8 mouse cellular contexts compared by ENCODE assay signal in the genomic region with DNA sequence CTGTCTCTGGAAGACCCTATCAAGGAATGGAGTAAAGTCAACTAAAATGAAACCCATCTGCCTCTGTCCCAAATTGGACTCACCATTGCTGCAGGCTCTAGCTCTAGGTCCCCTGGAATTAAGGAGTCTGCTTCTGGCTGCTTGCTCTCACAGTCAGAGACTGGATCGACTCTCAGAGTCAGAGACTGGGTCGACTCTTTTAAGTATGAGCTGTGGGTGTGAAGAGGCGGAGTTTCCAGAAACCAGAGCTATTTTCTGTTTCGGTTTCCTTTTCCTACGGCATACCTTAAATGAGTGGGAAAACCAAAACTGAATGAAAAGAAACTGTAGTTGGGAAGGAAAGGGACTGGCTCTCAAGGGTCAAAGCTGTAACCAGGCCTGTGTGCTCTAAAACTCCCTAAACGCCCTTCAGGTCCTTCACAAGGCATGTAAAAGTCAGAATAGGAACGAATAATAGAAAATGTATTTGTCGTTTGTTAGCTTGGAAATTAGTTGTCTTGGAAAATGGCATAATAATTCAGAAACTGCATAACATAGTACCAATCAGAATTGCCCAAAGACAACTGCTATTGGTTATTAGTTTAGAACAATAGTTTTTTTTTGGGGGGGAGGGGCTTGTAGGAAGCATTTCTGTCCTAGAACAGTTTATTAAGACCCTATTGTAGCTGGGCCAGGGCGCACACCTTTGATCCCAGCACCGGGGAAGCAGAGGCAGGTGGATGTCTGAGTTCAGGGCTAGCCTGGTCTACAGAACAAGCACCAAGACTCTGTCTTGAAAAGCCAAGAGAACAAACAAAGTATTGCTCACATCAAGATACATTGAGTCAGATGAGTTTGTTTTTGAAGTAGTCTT. TPM values are rescaled to one million over a fixed set of nuclear protein-coding genes. Genes with fewer than 3 reads are reported as not detected.
A peak's percentile ranks its signal among the peaks of the same experiment; 100 is the strongest.
DNase-seq lines count a peak whose midpoint lies in the region; ATAC-seq and TF ChIP-seq lines count a peak whose summit lies in the region.

A gene (minus strand): TSS at position 196 of the 853 bp plus-strand sequence.

- 56% methylated on average over 10 of the region's 10 CpGs for WGBS in heart, embryonic 13.5 days
- 46% methylated on average over 10 of the region's 10 CpGs for WGBS in lung, postnatal 0 days

- 0 out of 2 replicates have a peak within 1 kb of the TSS, but pooled peaks have one; percentile 8 for H3K4me3 ChIP-seq in heart, embryonic 13.5 days
- peak within 1 kb of the TSS; percentile 21 for H3K4me3 ChIP-seq in lung, postnatal 0 days (ENCODE audit: low read depth, low read length)

- H3K4me2 ChIP-seq in heart, embryonic 13.5 days, result peak within 1 kb of the TSS; percentile 35
- H3K4me2 ChIP-seq in lung, postnatal 0 days (replicated peaks; ENCODE audit: low read depth, low read length), result peak within 1 kb of the TSS; percentile 42

- H3K27me3 ChIP-seq in heart, embryonic 13.5 days (replicated peaks), result peaks cover 22% of the 10 kb centered on the region
- 0 out of 2 replicates have a peak, but pooled peaks cover 9% of the 10 kb centered on the region for H3K27me3 ChIP-seq in lung, postnatal 0 days (replicated peaks; ENCODE audit: insufficient read depth, low read length)

- ATAC-seq in heart, embryonic 13.5 days (ENCODE audit: extremely low read depth, insufficient number of reproducible peaks, low FRiP score, low TSS enrichment), result no peak
- no peak for ATAC-seq in lung, postnatal 0 days

- no peaks in the 10 kb centered on the region for H3K36me3 ChIP-seq in heart, embryonic 13.5 days
- H3K36me3 ChIP-seq in lung, postnatal 0 days (ENCODE audit: insufficient read depth, low read length), result no peaks in the 10 kb centered on the region

- TF ChIP-seq CTCF in lung, postnatal 0 days (IDR thresholded peaks at IDR 0.05), result no peak

- H3K9me3 ChIP-seq in heart, embryonic 13.5 days, result no peaks in the 10 kb centered on the region
- no peaks in the 10 kb centered on the region for H3K9me3 ChIP-seq in lung, postnatal 0 days (ENCODE audit: low read length)

- intact Hi-C loops in gastrocnemius, postnatal 36 days (cut with DNase I), result no loop called here

- no peak for DNase-seq in heart, postnatal 4 days
- DNase-seq in CD4-positive, CD25-positive, alpha-beta regulatory T cell, adult 2 months (ENCODE audit: low read depth, low spot score), result peak; percentile 85
- peak; percentile 46 for DNase-seq in fibroblast of lung, adult 2 months (ENCODE audit: low read depth)
- peak; percentile 85 for DNase-seq in lung, postnatal 0 days (ENCODE audit: low spot score)
- DNase-seq in frontal cortex, postnatal 10 days (ENCODE audit: low spot score in 2 of 2), result no peak
- DNase-seq in layer of hippocampus, postnatal 25 days (ENCODE audit: extremely low spot score in 1 of 2, low spot score in 1 of 2), result no peak
- DNase-seq in gastrocnemius, postnatal 36 days, result no peak

- 0 out of 2 replicates have a peak, but pooled peaks have one; percentile 22 for TF ChIP-seq EP300 in lung, postnatal 0 days (IDR thresholded peaks at IDR 0.05)

- no peak within 1 kb of the TSS for H3K9ac ChIP-seq in heart, embryonic 13.5 days
- no peak within 1 kb of the TSS; the same call in 1 of the 2 replicates for H3K9ac ChIP-seq in lung, postnatal 0 days (replicated peaks; ENCODE audit: low read depth)

- no peak within 1 kb of the TSS for H3K27ac ChIP-seq in heart, embryonic 13.5 days (replicated peaks)
- H3K27ac ChIP-seq in lung, postnatal 0 days (ENCODE audit: low read length), result peak within 1 kb of the TSS; percentile 32; the same call in 1 of the 2 replicates

- H3K4me1 ChIP-seq in heart, embryonic 13.5 days, result peaks cover 38% of the 10 kb centered on the region
- H3K4me1 ChIP-seq in lung, postnatal 0 days (ENCODE audit: insufficient read depth, low read depth, low read length), result no peaks in the 10 kb centered on the region

RNA-seq across cellular contexts. Expression of the gene that starts here (rescaled TPM):
- polyA plus RNA-seq in heart, embryonic 13.5 days (2015; fragmentation: Nextera tagmentation; extraction: Ambion mirVana), result 3.5 and 4.3 TPM in 2 replicates
- 1 to 10 TPM; 1.3 to 1.4 TPM for total RNA-seq in heart, postnatal 4 days (2021)
- polyA plus RNA-seq in lung, postnatal 0 days (2015; fragmentation: Nextera tagmentation; extraction: Ambion mirVana), result 11.8 and 13.8 TPM in 2 replicates
- total RNA-seq in layer of hippocampus, postnatal 25 days (2021), result under 1 TPM in 1 of 2 experiments, not detected in 1; 0.49 TPM
- total RNA-seq in gastrocnemius, postnatal 36 days (2021), result 1 to 10 TPM in 1 of 2 experiments, under 1 TPM in 1; 0.97 to 1.1 TPM

Comparison
In these comparisons a context has a peak if more than half of its experiments do, and no peak if none do; other contexts are left out.
1. DNase-seq: peak in CD4-positive, CD25-positive, alpha-beta regulatory T cell, adult 2 months (single experiment), fibroblast of lung, adult 2 months (single experiment) and lung, postnatal 0 days (single experiment); none in heart, postnatal 4 days (single experiment), frontal cortex, postnatal 10 days (0 of 2), layer of hippocampus, postnatal 25 days (0 of 2) and gastrocnemius, postnatal 36 days (0 of 2).